Mouse (Mus musculus): ENCODE results near the gene Rbm5. TPM values are rescaled to one million over a fixed set of nuclear protein-coding genes. Genes with fewer than 3 reads are reported as not detected.
A peak's percentile ranks its signal among the peaks of the same experiment; 100 is the strongest.

The Rbm5 gene
- polyA plus RNA-seq, 1 experiment from 2014 or later, result 123 TPM

- no peak for ATAC-seq (replicated peaks; ENCODE audit: insufficient number of reproducible peaks, insufficient read depth, low FRiP score, low read depth)
- Histone ChIP-seq H3K27ac (peak overlapping the region; percentile 44), H3K4me1 (replicated peaks) (peaks cover 87% of the 10 kb centered on the region), H3K4me2 (no peak overlapping the region), H3K9ac (no peak overlapping the region), H3K4me3 (no peak overlapping the region), H3K27me3 (no peaks in the 10 kb centered on the region), H3K36me3 (no peaks in the 10 kb centered on the region), H3K9me3 (replicated peaks) (no peaks in the 10 kb centered on the region)
- WGBS, result 26% methylated on average over 9 of the region's 9 CpGs
These were observed 71.3 kb downstream of the Rbm5 start for GRCm38 (mm10) chr9:107699376-107699980.

GRCm38 (mm10) chr9:107698611-107699190 lies 72.1 kb downstream of the Rbm5 start:
- H3K27me3 ChIP-seq, result no peaks in the 10 kb centered on the region
- H3K4me1 ChIP-seq (replicated peaks), result peaks cover 81% of the 10 kb centered on the region
- H3K36me3 ChIP-seq, result no peaks in the 10 kb centered on the region
- no peak overlapping the region for H3K4me3 ChIP-seq
- H3K9ac ChIP-seq, result no peak overlapping the region
- H3K27ac ChIP-seq, result 0 out of 2 replicates have a peak overlapping the region, but pooled peaks have one; percentile 44
- no peak for ATAC-seq (replicated peaks; ENCODE audit: insufficient number of reproducible peaks, insufficient read depth, low FRiP score, low read depth)
- 40% methylated on average over 14 of the region's 14 CpGs for WGBS
- no peak overlapping the region for H3K4me2 ChIP-seq
- no peaks in the 10 kb centered on the region for H3K9me3 ChIP-seq (replicated peaks)

DNA sequence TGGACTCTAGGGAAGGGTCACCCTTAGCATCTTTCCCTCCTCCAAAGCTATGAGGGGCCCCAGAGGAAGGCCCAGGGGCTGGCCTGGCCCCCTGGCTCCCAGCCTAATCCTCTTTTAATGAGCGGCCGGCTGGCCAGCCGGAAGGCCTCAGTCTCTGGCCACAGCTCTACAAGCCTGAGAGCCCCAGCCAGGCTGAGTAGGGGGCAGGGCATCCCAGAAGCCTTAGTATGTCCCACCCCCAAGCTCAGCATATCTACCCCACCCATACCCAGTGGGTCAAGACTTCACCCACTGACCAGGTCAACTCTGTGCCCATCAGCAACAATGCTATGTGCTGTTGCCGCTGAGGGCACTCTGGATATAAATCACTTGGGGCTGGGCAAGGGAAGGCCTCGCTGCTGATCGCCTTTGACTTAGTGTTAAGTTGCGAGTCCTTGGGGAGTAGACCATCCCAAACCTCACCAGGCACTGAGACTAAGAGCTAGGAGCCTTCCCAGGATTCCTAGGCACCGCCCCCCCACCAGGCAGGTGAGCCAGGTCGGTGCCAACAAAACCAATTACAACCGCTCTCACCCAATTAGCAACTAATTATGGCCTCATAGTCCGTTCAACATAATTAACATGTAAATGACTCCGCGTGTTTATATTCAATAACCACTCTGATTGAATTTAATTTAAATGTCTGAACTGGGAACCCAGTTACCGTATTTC lies 72.8 kb downstream of the Rbm5 start:
- Histone ChIP-seq H3K9ac (no peak overlapping the region), H3K4me1 (replicated peaks) (peaks cover 83% of the 10 kb centered on the region), H3K36me3 (no peaks in the 10 kb centered on the region), H3K27me3 (no peaks in the 10 kb centered on the region), H3K4me2 (no peak overlapping the region), H3K27ac (no peak overlapping the region), H3K4me3 (no peak overlapping the region), H3K9me3 (replicated peaks) (no peaks in the 10 kb centered on the region)
- no peak for ATAC-seq (replicated peaks; ENCODE audit: insufficient number of reproducible peaks, insufficient read depth, low FRiP score, low read depth)
- 49% methylated on average over 14 of the region's 14 CpGs for WGBS

- no peaks in the 10 kb centered on the region for H3K36me3 ChIP-seq
- H3K4me2 ChIP-seq, result 0 out of 2 replicates have a peak overlapping the region, but pooled peaks have one; percentile 7
- no peak for ATAC-seq (replicated peaks; ENCODE audit: insufficient number of reproducible peaks, insufficient read depth, low FRiP score, low read depth)
- H3K27me3 ChIP-seq, result no peaks in the 10 kb centered on the region
- peaks cover 80% of the 10 kb centered on the region for H3K4me1 ChIP-seq (replicated peaks)
- peak overlapping the region; percentile 37; the same call in 1 of the 2 replicates for H3K27ac ChIP-seq
- H3K9ac ChIP-seq, result no peak overlapping the region
- 62% methylated on average over 9 of the region's 9 CpGs for WGBS
- H3K4me3 ChIP-seq, result no peak overlapping the region
- no peaks in the 10 kb centered on the region for H3K9me3 ChIP-seq (replicated peaks)
These were observed 73.8 kb downstream of the Rbm5 start for GRCm38 (mm10) chr9:107696845-107697610.

DNA sequence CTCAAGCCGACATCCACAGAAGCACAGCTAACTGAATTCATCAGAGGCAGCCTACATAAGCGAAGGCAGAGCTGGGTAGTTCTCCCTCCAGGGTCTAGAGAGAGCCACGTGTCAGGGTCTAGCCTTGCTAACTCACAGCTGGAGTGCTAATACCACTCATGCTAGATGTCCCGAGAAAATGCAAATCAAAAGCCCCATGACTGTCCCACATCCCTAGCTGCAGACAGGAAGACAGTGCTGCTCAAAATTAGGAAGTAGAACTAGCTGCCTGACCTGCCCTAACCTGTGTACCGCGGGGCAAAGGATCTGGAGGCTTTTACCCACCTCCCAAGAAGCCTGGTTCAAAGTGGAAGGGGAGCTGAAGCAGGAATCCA lies 74.7 kb downstream of the Rbm5 start:
- no peaks in the 10 kb centered on the region for H3K27me3 ChIP-seq
- no peak for ATAC-seq (replicated peaks; ENCODE audit: insufficient number of reproducible peaks, insufficient read depth, low FRiP score, low read depth)
- no peak overlapping the region for H3K4me2 ChIP-seq
- H3K27ac ChIP-seq, result peak overlapping the region; percentile 41
- no peaks in the 10 kb centered on the region for H3K9me3 ChIP-seq (replicated peaks)
- H3K9ac ChIP-seq, result no peak overlapping the region
- no peak overlapping the region for H3K4me3 ChIP-seq
- WGBS, result 45% methylated on average over 6 of the region's 6 CpGs
- no peaks in the 10 kb centered on the region for H3K36me3 ChIP-seq
- peaks cover 72% of the 10 kb centered on the region for H3K4me1 ChIP-seq (replicated peaks)

DNA sequence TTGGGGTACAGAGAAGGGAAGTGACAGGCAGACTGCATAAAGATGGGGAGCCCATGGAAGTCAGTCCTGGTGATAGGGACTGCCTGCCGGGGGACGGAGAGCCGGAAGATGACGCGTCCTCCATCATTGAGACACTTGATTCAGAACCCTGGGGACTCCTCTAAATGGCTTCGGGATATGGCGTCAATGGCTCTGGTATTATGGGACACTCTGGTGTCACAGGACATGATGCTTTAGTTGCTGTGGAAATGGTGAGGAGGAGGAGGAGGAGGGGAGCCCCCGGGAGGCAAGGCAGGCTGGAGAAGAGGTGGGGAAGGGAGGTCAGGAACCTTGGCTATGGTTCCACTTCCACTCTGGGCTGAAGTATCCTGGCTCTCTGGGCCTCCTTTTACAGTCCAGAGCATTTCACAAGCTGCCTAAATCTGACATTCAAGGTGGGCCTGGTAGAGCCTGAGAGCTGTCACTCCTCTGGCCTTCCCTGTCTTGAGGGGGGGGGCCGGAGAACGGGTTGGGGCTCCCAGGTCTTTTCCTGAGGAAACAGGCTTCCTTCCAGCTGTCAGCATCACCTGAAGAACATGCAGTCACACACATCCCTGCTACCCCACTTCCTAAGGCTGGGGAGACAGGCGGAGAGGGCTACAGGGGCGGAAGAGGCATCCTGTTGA lies 75.2 kb downstream of the Rbm5 start:
- Histone ChIP-seq H3K27ac (peak overlapping the region; percentile 41), H3K4me3 (no peak overlapping the region), H3K36me3 (no peaks in the 10 kb centered on the region), H3K4me1 (replicated peaks) (peaks cover 70% of the 10 kb centered on the region), H3K9me3 (replicated peaks) (no peaks in the 10 kb centered on the region), H3K27me3 (no peaks in the 10 kb centered on the region), H3K9ac (no peak overlapping the region), H3K4me2 (no peak overlapping the region)
- no peak for ATAC-seq (replicated peaks; ENCODE audit: insufficient number of reproducible peaks, insufficient read depth, low FRiP score, low read depth)
- WGBS, result 76% methylated on average over 12 of the region's 12 CpGs

DNA sequence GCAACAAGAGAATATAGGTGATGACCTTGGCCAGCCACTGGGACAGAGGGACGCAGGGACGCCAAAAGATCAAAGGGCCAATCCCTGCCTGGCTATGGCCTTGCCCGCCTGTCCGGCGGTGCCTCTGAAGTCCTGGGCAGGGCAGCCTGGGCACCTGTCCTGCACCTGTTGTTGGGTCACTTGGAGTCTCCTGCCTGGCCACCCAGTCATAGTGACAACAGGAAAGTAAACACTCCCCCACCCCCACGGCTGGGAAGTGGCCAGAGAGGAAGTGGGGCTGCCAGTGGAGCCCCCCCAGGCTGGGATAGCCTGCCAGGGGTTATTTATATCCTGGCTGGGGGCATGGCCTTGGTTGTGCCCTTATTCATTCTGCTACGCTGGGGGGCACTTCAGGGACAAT lies 76.2 kb downstream of the Rbm5 start:
- Histone ChIP-seq H3K27me3 (no peaks in the 10 kb centered on the region), H3K9ac (no peak overlapping the region), H3K4me3 (no peak overlapping the region), H3K36me3 (no peaks in the 10 kb centered on the region), H3K4me2 (no peak overlapping the region), H3K9me3 (replicated peaks) (no peaks in the 10 kb centered on the region), H3K27ac (no peak overlapping the region), H3K4me1 (replicated peaks) (peaks cover 61% of the 10 kb centered on the region)
- WGBS, result 60% methylated on average over 7 of the region's 7 CpGs
- no peak for ATAC-seq (replicated peaks; ENCODE audit: insufficient number of reproducible peaks, insufficient read depth, low FRiP score, low read depth)

DNA sequence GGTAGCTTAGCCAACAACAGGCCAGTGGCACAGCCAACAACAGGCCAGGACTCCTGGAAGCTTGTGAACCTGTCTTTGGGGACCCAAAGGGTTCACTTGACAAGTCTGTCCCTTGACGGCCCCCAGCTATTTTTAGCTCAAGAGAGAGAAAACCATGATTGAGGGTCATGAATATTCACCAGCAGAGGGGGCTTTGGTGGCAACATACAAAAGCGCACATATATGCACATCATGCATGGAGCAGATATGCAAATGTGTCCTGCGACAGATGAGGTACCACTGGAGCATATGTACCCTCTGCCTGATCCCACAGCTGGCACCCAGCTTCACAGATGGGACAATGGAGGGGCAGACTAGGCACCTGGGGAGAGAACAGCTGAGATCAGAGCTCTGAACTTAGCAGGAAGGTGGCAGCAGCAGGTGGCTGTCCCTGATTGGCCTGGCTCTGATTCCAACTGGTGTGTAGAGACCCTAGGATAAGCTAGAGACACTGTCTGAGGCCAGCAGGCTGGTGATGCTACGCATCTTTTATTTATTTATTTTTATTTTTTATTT lies 77.3 kb downstream of the Rbm5 start:
- WGBS, result 59% methylated on average over 4 of the region's 4 CpGs
- Histone ChIP-seq H3K27ac (no peak overlapping the region), H3K27me3 (no peaks in the 10 kb centered on the region), H3K4me1 (replicated peaks) (peaks cover 50% of the 10 kb centered on the region), H3K36me3 (no peaks in the 10 kb centered on the region), H3K4me2 (no peak overlapping the region), H3K4me3 (no peak overlapping the region), H3K9ac (no peak overlapping the region), H3K9me3 (replicated peaks) (no peaks in the 10 kb centered on the region)
- no peak for ATAC-seq (replicated peaks; ENCODE audit: insufficient number of reproducible peaks, insufficient read depth, low FRiP score, low read depth)

DNA sequence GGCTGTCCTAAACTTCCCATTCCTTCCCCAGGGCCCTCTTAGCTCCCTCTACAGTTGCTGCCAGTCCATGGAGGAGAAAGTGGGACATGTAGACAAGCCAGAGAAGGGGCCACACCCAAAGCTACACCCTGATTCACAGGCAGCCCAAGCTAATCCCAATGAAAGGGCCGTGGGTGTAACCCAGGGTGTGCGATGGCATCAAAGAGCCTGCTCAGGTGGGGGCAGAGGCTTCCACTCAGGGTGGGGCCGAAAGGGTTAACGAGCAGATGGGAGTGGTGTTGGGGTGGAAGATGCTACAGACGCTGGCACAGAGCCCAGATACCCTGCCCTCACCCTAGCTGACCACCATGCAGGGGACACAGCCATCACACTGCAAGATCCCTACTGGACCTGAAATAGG lies 78.0 kb downstream of the Rbm5 start:
- H3K9ac ChIP-seq, result no peak overlapping the region
- no peak overlapping the region for H3K4me2 ChIP-seq
- H3K36me3 ChIP-seq, result no peaks in the 10 kb centered on the region
- H3K27ac ChIP-seq, result no peak overlapping the region
- WGBS, result 75% methylated on average over 5 of the region's 5 CpGs
- no peak for ATAC-seq (replicated peaks; ENCODE audit: insufficient number of reproducible peaks, insufficient read depth, low FRiP score, low read depth)
- no peak overlapping the region for H3K4me3 ChIP-seq
- H3K9me3 ChIP-seq (replicated peaks), result no peaks in the 10 kb centered on the region
- H3K4me1 ChIP-seq (replicated peaks), result peaks cover 42% of the 10 kb centered on the region
- no peaks in the 10 kb centered on the region for H3K27me3 ChIP-seq

DNA sequence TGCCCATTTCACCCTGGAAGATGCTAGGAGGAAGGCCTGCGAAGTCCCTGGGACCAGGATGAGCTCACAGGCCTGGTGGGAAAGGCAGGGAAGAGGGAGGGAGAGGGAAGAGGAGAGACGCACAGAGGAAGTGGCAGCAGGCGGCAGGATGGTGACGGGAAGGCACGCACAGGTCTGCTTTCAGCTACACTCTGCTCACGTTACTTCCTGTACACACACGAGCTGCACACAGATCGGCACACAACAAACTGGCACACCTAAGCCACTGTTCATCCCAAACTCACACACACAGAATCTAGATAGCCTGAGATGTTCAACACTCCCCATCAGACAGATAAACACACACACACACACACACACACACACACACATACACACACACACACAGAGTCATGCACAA lies 80.4 kb downstream of the Rbm5 start:
- Histone ChIP-seq H3K27ac (no peak overlapping the region), H3K9ac (no peak overlapping the region), H3K4me1 (replicated peaks) (peaks cover 31% of the 10 kb centered on the region), H3K9me3 (replicated peaks) (no peaks in the 10 kb centered on the region), H3K4me3 (no peak overlapping the region), H3K36me3 (no peaks in the 10 kb centered on the region), H3K4me2 (no peak overlapping the region), H3K27me3 (no peaks in the 10 kb centered on the region)
- WGBS, result 77% methylated on average over 8 of the region's 8 CpGs
- ATAC-seq (replicated peaks; ENCODE audit: insufficient number of reproducible peaks, insufficient read depth, low FRiP score, low read depth), result no peak
